Mouse (Mus musculus): ENCODE data around the gene Slc22a20.

Gene Slc22a20

GRCm38 (mm10) chr19:5986043-5986442, at the start of gene Slc22a20:
Gene Slc22a20, minus strand, starts transcription at chr19:5986143.
- no peak for DNase-seq (ENCODE audit: low read depth, low spot score)

- no peak for DNase-seq (ENCODE audit: low read depth, low spot score)
Observed at GRCm38 (mm10) chr19:6030520-6031280, 44.8 kb upstream of the Slc22a20 start.

- no peak for DNase-seq (ENCODE audit: low read depth, low spot score)
Observed at GRCm38 (mm10) chr19:6029426-6029825, 43.5 kb upstream of the Slc22a20 start.

GRCm38 (mm10) chr19:6028991-6029390, 43.0 kb upstream of the Slc22a20 start:
- no peak for DNase-seq (ENCODE audit: low read depth, low spot score)

GRCm38 (mm10) chr19:6023930-6024329, 38.0 kb upstream of the Slc22a20 start:
- no peak for DNase-seq (ENCODE audit: low read depth, low spot score)

GRCm38 (mm10) chr19:6023059-6023458, 37.1 kb upstream of the Slc22a20 start:
- no peak for DNase-seq (ENCODE audit: low read depth, low spot score)

- no peak for DNase-seq (ENCODE audit: low read depth, low spot score)
Observed at GRCm38 (mm10) chr19:6020276-6020675, 34.3 kb upstream of the Slc22a20 start.

GRCm38 (mm10) chr19:6018142-6019089, 32.5 kb upstream of the Slc22a20 start:
- no peak for DNase-seq (ENCODE audit: low read depth, low spot score)

GRCm38 (mm10) chr19:6016532-6016931, 30.6 kb upstream of the Slc22a20 start:
- no peak for DNase-seq (ENCODE audit: low read depth, low spot score)

- no peak for DNase-seq (ENCODE audit: low read depth, low spot score)
Observed at GRCm38 (mm10) chr19:6015511-6016315, 29.8 kb upstream of the Slc22a20 start, which contains the start of gene Capn1. Gene Capn1, minus strand, starts transcription at chr19:6015897.

GRCm38 (mm10) chr19:6014991-6015510, 29.1 kb upstream of the Slc22a20 start:
- DNase-seq (ENCODE audit: low read depth, low spot score): no peak

GRCm38 (mm10) chr19:6013691-6014090, 27.7 kb upstream of the Slc22a20 start:
- no peak for DNase-seq (ENCODE audit: low read depth, low spot score)

- DNase-seq (ENCODE audit: low read depth, low spot score): no peak
Observed at GRCm38 (mm10) chr19:6009137-6009536, 23.2 kb upstream of the Slc22a20 start.

- DNase-seq (ENCODE audit: low read depth, low spot score): no peak
Observed at GRCm38 (mm10) chr19:6007013-6007412, 21.1 kb upstream of the Slc22a20 start.

- no peak for DNase-seq (ENCODE audit: low read depth, low spot score)
Observed at GRCm38 (mm10) chr19:6005541-6005940, 19.6 kb upstream of the Slc22a20 start.

GRCm38 (mm10) chr19:5999969-6000368, 14.0 kb upstream of the Slc22a20 start:
- no peak for DNase-seq (ENCODE audit: low read depth, low spot score)

- DNase-seq (ENCODE audit: low read depth, low spot score): no peak
Observed at GRCm38 (mm10) chr19:5998180-5998579, 12.2 kb upstream of the Slc22a20 start.

- DNase-seq (ENCODE audit: low read depth, low spot score): no peak
Observed at GRCm38 (mm10) chr19:5994711-5995110, 8.8 kb upstream of the Slc22a20 start.

GRCm38 (mm10) chr19:5992012-5992411, 6.1 kb upstream of the Slc22a20 start:
- no peak for DNase-seq (ENCODE audit: low read depth, low spot score)

GRCm38 (mm10) chr19:5991467-5991866, 5.5 kb upstream of the Slc22a20 start:
- DNase-seq (ENCODE audit: low read depth, low spot score): no peak

- DNase-seq (ENCODE audit: low read depth, low spot score): no peak
Observed at GRCm38 (mm10) chr19:5990921-5991320, 5.0 kb upstream of the Slc22a20 start.
